Mouse (Mus musculus) neural tube, embryonic 11.5 days (tissue): ENCODE results near the gene Spata17. TPM values are rescaled to one million over a fixed set of nuclear protein-coding genes. Genes with fewer than 3 reads are reported as not detected.

Source experiments
- ATAC-seq: fragments of 200-750 bp; cut with Nextera tagmentation; 2 replicates; pipeline ENCODE4 v1.8.0; 2017; ENCODE audit warnings: moderate number of reproducible peaks, mild to moderate bottlenecking, moderate TSS enrichment, moderate library complexity; ENCODE audit not compliant: insufficient read depth, low FRiP score, low TSS enrichment
- DNase-seq: peaks from one replicate; pipeline ENCODE4 v3.0.0-alpha.2; 2015; ENCODE audit warnings: low spot score
- H3K27ac ChIP-seq: fragments of 300-500 bp; sonication (generic); 2 replicates; pipeline ENCODE4 v1.5.1; 2014; ENCODE audit warnings: low read depth, mild to moderate bottlenecking, low read length
- H3K27me3 ChIP-seq: fragments of 300-500 bp; sonication (generic); 2 replicates; pipeline ENCODE4 v1.6.1; 2014; ENCODE audit warnings: mild to moderate bottlenecking, low read length, mixed read lengths; ENCODE audit not compliant: control insufficient read depth, insufficient read depth
- H3K36me3 ChIP-seq: fragments of 300-500 bp; sonication (generic); 2 replicates; pipeline ENCODE4 v1.6.1; 2014; ENCODE audit warnings: mild to moderate bottlenecking, low read length, moderate library complexity, mixed read lengths; ENCODE audit not compliant: control insufficient read depth, insufficient read depth
- H3K4me1 ChIP-seq: fragments of 300-500 bp; sonication (generic); 2 replicates; pipeline ENCODE4 v1.6.1; 2014; ENCODE audit warnings: low read length, mixed read lengths; ENCODE audit not compliant: control insufficient read depth, insufficient read depth
- H3K4me2 ChIP-seq: fragments of 300-500 bp; sonication (generic); 2 replicates; pipeline ENCODE4 v1.6.1; 2014; ENCODE audit warnings: low read depth, mild to moderate bottlenecking, moderate library complexity
- H3K4me3 ChIP-seq: fragments of 300-500 bp; sonication (generic); 2 replicates; pipeline ENCODE4 v1.5.1; 2014; ENCODE audit warnings: low read depth, low read length
- H3K9ac ChIP-seq: fragments of 300-500 bp; sonication (generic); 2 replicates; pipeline ENCODE4 v1.6.1; 2014; ENCODE audit warnings: mild to moderate bottlenecking, low read length
- H3K9me3 ChIP-seq: fragments of 300-500 bp; sonication (generic); 2 replicates; pipeline ENCODE4 v1.6.1; 2016; ENCODE audit warnings: low read length; ENCODE audit not compliant: control insufficient read depth
- WGBS: fragments of 180-500 bp; shearing (Covaris S2); extraction: QIAGEN DNeasy Blood & Tissue Kit; methylation state at CpG from one replicate; pipeline ENCODE4 v1.1.7; 2014; 5-methylcytosine and 5-hydroxymethylcytosine counted together
- polyA plus RNA-seq: library from polyadenylated mRNA; unstranded; fragments of >200 nt; fragmentation: Nextera tagmentation; extraction: Ambion mirVana; gene quantifications from 2 replicates; pipeline ENCODE4 v1.2.1, GENCODE M21; 2014

The Spata17 gene
- polyA plus RNA-seq, 1 experiment from 2014 or later, result 1.7 TPM

DNA sequence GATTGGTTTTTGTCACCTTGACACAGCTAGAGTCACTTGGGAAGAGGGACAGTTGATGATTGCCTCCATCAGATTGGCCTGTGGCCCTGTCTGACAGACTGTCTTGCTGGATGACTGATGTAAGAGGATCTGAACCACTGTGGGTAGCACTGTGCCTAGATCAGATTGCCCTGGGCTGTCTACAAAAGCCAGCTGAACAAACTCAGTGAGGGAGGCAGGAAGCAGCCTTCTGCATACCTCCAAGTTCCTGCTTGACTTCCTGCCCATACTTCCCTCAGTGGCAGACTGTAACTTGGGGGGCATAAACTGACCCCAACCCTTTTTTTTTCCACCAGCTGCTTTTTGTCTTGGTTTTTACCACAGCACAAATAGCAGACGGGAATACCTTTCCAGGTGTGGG, 199.6 kb downstream of the Spata17 start:
- Histone ChIP-seq H3K4me3 (no peak overlapping the region), H3K4me2 (no peak overlapping the region), H3K27me3 (no peaks in the 10 kb centered on the region), H3K36me3 (no peaks in the 10 kb centered on the region), H3K4me1 (no peaks in the 10 kb centered on the region), H3K9ac (no peak overlapping the region), H3K27ac (no peak overlapping the region), H3K9me3 (no peaks in the 10 kb centered on the region)
- DNase-seq, result no peak
- no peak for ATAC-seq
- 74% methylated on average over 1 of the region's 1 CpGs for WGBS

DNA sequence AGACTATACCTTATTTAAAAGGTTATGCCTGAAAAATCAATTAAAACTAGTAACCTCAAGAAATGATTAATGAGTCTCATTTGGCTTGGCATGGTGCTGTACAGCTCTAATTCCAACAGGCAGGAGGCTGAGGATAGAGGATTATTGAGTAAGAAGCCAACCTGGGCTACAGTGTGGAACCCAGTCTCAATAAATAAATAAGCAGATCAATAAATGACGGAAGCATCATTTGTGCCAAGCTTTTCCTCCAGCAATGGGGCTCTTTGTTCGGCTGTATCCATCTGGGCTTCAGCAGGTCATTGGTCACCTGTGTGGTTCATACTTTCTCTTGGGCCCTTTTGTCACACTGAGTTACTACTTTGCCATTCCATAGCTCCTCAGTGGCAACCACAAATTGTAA, 201.1 kb downstream of the Spata17 start:
- no peak for DNase-seq
- H3K27ac ChIP-seq, result no peak overlapping the region
- 85% methylated on average over 2 of the region's 2 CpGs for WGBS
- no peaks in the 10 kb centered on the region for H3K4me1 ChIP-seq
- no peak for ATAC-seq
- H3K36me3 ChIP-seq, result no peaks in the 10 kb centered on the region
- H3K4me3 ChIP-seq, result no peak overlapping the region
- no peaks in the 10 kb centered on the region for H3K9me3 ChIP-seq
- H3K9ac ChIP-seq, result no peak overlapping the region
- H3K4me2 ChIP-seq, result no peak overlapping the region
- H3K27me3 ChIP-seq, result no peaks in the 10 kb centered on the region

DNA sequence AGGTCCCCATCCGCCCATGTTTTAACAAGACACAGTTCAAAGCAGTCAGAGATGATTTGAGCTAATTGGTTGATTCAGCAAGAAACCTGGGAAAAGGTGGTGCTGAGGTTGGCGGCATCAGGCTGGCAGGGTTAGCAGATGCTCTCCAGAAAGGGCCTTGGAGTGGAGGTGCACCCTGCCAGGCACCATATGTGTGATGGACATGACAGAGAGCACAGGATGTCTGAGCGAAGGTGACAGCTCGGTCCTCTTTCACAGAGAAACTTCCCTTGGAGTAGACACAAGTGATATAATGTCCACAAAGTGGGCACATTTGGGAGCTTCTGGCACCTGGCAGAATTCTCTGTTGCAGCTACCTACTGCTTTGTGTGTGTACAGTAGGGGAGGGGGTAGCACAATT, 203.7 kb downstream of the Spata17 start:
- ATAC-seq (no peak), DNase-seq (no peak)
- no peak overlapping the region for H3K4me2 ChIP-seq
- H3K27me3 ChIP-seq, result no peaks in the 10 kb centered on the region
- no peaks in the 10 kb centered on the region for H3K4me1 ChIP-seq
- H3K9me3 ChIP-seq, result no peaks in the 10 kb centered on the region
- no peak overlapping the region for H3K9ac ChIP-seq
- H3K36me3 ChIP-seq, result no peaks in the 10 kb centered on the region
- WGBS, result 88% methylated on average over 4 of the region's 4 CpGs
- no peak overlapping the region for H3K27ac ChIP-seq
- no peak overlapping the region for H3K4me3 ChIP-seq

DNA sequence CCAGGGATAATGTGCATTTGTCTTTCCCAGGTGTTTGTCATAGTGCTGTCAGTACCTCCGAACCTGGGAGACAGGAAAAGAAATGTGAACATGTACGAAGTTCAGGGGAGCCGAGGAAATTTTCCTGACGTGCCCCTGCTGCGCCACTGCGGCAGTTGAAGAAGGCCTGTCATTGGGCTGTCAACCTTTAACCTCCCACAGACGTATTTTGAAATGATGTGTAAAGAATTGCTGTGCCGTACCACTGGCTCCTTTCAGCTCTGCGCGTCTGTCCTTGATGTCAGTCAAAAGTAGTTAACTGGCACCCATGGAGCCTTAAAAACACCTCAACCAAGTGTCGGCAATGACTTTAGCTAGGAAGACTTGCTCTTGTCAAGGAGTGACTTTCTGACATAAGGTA, 205.2 kb downstream of the Spata17 start:
- Histone ChIP-seq H3K27me3 (no peaks in the 10 kb centered on the region), H3K9ac (no peak overlapping the region), H3K4me2 (no peak overlapping the region), H3K27ac (no peak overlapping the region), H3K36me3 (no peaks in the 10 kb centered on the region), H3K9me3 (no peaks in the 10 kb centered on the region), H3K4me1 (no peaks in the 10 kb centered on the region), H3K4me3 (no peak overlapping the region)
- WGBS, result 85% methylated on average over 11 of the region's 11 CpGs
- ATAC-seq (no peak), DNase-seq (no peak)

DNA sequence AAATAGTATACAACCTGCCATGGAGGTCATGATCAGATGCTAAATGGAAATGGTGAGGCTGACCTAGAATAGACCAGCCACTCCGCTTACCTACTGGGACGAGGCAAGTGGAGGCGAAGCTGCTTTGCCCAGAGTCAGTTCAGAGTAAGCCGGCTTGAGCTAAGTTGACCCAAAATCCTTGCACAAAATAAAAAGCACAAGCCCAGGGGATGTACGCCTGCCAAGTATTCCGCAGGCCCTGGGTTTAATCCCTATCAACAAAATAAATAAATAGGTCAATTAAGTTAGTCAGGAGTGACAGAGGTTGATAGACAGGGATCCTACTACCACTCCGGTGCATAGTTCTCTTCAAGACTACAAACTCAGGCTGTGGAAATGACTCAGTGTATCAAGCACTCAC, 207.0 kb downstream of the Spata17 start:
- 96% methylated on average over 7 of the region's 7 CpGs for WGBS
- Histone ChIP-seq H3K9ac (no peak overlapping the region), H3K9me3 (no peaks in the 10 kb centered on the region), H3K27me3 (no peaks in the 10 kb centered on the region), H3K4me3 (no peak overlapping the region), H3K27ac (no peak overlapping the region), H3K36me3 (no peaks in the 10 kb centered on the region), H3K4me2 (no peak overlapping the region), H3K4me1 (no peaks in the 10 kb centered on the region; the same call in 1 of the 2 replicates)
- DNase-seq (no peak), ATAC-seq (no peak)

DNA sequence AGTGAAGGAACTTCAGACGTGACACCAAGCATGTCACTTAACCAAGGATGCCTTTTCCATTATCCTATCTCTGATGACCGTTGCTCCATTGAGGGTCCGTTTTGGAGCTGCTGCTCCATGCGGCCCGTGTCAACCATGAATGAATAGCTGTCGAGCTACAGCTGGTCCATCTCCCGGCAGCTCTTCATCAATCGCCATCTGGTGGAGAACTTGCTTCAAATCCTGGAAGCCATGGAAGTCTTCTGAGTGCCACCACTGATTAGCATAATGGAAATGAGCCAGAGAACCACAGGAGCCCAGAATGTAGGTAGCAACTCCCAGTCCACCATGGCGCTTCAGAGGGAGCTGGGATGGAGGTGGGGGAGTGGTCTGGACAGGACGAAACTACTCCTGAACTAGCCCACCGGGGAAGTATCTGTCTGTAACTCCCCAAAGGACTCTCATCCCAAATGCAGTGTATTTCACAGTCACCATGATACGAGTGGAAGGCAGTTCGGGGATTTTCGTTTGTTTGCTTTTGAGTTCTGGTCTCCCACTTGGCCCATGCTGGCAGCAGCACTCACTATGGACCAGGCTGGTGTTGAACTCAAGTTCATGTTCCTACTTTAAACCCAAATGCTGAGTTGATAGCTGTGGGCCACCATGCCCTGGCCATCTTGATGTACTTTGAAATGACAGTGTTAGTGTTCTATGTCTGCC, 208.9 kb downstream of the Spata17 start:
- Histone ChIP-seq H3K9ac (no peak overlapping the region), H3K4me1 (no peaks in the 10 kb centered on the region; the same call in 1 of the 2 replicates), H3K4me2 (no peak overlapping the region), H3K4me3 (no peak overlapping the region), H3K36me3 (no peaks in the 10 kb centered on the region), H3K27ac (no peak overlapping the region), H3K9me3 (no peaks in the 10 kb centered on the region), H3K27me3 (no peaks in the 10 kb centered on the region)
- ATAC-seq (no peak), DNase-seq (no peak)
- WGBS, result 90% methylated on average over 14 of the region's 14 CpGs

DNA sequence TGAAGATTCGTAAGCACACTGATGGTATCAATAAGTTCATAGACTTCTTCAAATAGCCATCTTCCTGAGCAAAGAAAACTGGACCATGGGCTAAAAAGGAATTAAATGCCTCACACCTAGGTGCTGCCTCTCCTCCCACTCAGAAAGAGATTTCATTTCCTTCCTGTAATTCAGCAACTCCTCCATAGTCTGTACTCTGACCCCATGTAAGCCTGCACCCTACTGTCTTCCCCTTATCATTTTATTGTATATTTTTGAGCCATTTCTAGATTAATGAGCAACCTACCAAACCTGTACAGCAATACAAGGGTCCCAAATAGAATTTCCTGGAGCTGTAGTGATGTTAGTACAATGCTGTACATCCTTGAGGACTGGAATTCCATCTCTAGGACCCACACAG, 211.0 kb downstream of the Spata17 start:
- Histone ChIP-seq H3K27ac (no peak overlapping the region), H3K36me3 (no peaks in the 10 kb centered on the region), H3K27me3 (no peaks in the 10 kb centered on the region), H3K4me1 (no peaks in the 10 kb centered on the region; the same call in 1 of the 2 replicates), H3K4me2 (no peak overlapping the region), H3K9me3 (no peaks in the 10 kb centered on the region), H3K4me3 (no peak overlapping the region), H3K9ac (no peak overlapping the region)
- DNase-seq, result no peak
- ATAC-seq, result no peak
- WGBS, result 97% methylated on average over 1 of the region's 1 CpGs

DNA sequence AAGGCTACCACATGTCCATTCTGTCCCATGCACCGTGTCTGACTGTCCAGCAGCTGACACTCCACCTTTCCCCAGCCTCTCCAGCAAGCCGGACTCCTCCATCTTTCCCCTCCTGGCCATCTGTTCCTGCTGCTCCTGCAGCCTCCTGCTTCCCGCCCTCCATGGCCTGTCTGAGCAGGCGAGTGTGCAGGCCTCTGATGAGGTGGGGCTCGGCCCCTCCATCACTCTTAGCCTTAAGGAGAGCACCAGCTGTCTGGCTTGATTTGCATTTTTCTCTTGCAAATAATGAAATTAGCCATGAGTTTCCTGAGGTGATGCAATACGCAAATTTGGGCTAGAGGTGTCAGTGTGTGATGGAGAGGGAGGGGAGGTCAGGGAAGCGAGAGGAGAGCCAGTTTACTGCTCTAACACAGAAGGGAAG, 211.8 kb downstream of the Spata17 start:
- no peaks in the 10 kb centered on the region; the same call in 1 of the 2 replicates for H3K4me1 ChIP-seq
- WGBS, result 45% methylated on average over 7 of the region's 7 CpGs
- ATAC-seq, result 0 out of 2 replicates have a peak, but pooled peaks have one; percentile 58
- no peak overlapping the region for H3K27ac ChIP-seq
- H3K27me3 ChIP-seq, result no peaks in the 10 kb centered on the region
- H3K9ac ChIP-seq, result no peak overlapping the region; the same call in 1 of the 2 replicates
- peak; percentile 28 for DNase-seq
- no peak overlapping the region for H3K4me2 ChIP-seq
- H3K4me3 ChIP-seq, result no peak overlapping the region
- H3K36me3 ChIP-seq, result no peaks in the 10 kb centered on the region
- no peaks in the 10 kb centered on the region for H3K9me3 ChIP-seq

DNA sequence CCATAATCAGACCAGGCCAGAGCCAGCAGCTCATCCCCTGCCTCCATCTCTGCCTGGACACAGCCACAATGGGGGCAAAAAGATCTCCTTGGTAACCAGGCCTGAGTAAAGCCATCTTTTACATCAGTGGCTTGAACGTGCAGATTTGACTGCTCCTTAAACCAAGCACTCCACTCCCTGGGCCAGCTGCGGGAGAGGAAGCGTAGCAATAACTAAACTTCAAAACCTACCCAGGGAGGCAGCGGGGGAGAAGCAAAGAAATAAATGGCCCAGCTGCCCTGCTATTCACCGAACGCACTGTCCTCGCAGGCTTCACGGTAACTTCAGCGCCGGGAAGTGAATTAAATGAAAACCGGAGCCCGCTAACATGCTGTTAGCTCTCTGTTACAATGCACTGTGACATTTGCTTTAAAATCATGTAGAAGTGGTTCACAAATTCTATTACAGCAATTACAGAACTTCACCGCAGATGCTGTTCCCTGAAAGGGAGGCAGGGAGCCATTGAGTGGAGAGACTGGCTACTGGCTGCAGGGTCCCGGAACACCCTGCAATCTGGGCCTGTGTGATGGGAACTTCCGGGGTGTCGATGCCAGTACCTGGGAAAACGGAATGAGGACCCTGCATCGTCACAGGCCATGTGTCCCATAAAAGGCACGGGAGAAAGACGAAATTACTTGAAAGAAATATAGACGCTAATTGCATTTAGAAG, 217.5 kb downstream of the Spata17 start:
- Histone ChIP-seq H3K27me3 (no peaks in the 10 kb centered on the region), H3K9ac (no peak overlapping the region), H3K4me3 (no peak overlapping the region), H3K27ac (no peak overlapping the region), H3K36me3 (no peaks in the 10 kb centered on the region), H3K9me3 (no peaks in the 10 kb centered on the region), H3K4me2 (no peak overlapping the region), H3K4me1 (no peaks in the 10 kb centered on the region)
- DNase-seq (peak; percentile 52), ATAC-seq (peak; percentile 83; the same call in 1 of the 2 replicates)
- WGBS, result 73% methylated on average over 21 of the region's 21 CpGs
